Mouse (Mus musculus) limb, embryonic 12.5 days (tissue): ENCODE measurements around the gene Ubash3b. TPM values are rescaled to one million over a fixed set of nuclear protein-coding genes. Genes with fewer than 3 reads are reported as not detected.
A peak's percentile ranks its signal among the peaks of the same experiment; 100 is the strongest.

ENCODE experiments used
- ATAC-seq: fragments of 200-750 bp; cut with Nextera tagmentation; 2 replicates; pipeline ENCODE4 v1.8.0; 2017; ENCODE audit warnings: low read depth, moderate TSS enrichment; ENCODE audit not compliant: insufficient number of reproducible peaks, insufficient read depth, low FRiP score, low TSS enrichment
- H3K27ac ChIP-seq: fragments of 300-500 bp; sonication (generic); 2 replicates; pipeline ENCODE4 v1.5.1; 2016; ENCODE audit warnings: mild to moderate bottlenecking, moderate library complexity
- H3K27me3 ChIP-seq: fragments of 300-500 bp; sonication (generic); 2 replicates; pipeline ENCODE4 v1.6.1; 2016; ENCODE audit warnings: mild to moderate bottlenecking, moderate library complexity
- H3K36me3 ChIP-seq: fragments of 300-500 bp; sonication (generic); 2 replicates; pipeline ENCODE4 v1.6.1; 2016; ENCODE audit warnings: mild to moderate bottlenecking, moderate library complexity
- H3K4me1 ChIP-seq: fragments of 300-500 bp; sonication (generic); replicated peaks from 2 replicates; pipeline ENCODE4 v1.6.1; 2016
- H3K4me2 ChIP-seq: fragments of 300-500 bp; sonication (generic); 2 replicates; pipeline ENCODE4 v1.6.1; 2016; ENCODE audit warnings: mild to moderate bottlenecking, moderate library complexity
- H3K4me3 ChIP-seq: fragments of 300-500 bp; sonication (generic); replicated peaks from 2 replicates; pipeline ENCODE4 v1.5.1; 2016; ENCODE audit warnings: mild to moderate bottlenecking
- H3K9ac ChIP-seq: fragments of 300-500 bp; sonication (generic); replicated peaks from 2 replicates; pipeline ENCODE4 v1.6.1; 2016; ENCODE audit warnings: mild to moderate bottlenecking, moderate library complexity
- H3K9me3 ChIP-seq: fragments of 300-500 bp; sonication (generic); 2 replicates; pipeline ENCODE4 v1.6.1; 2016; ENCODE audit warnings: mild to moderate bottlenecking, moderate library complexity
- WGBS: fragments of 180-500 bp; shearing (Covaris S2); methylation state at CpG from one replicate; pipeline ENCODE4 v1.1.7; 2016; 5-methylcytosine and 5-hydroxymethylcytosine counted together
- polyA plus RNA-seq: library from polyadenylated mRNA; unstranded; fragments of >200 nt; fragmentation: Nextera tagmentation; extraction: Ambion mirVana; gene quantifications from 2 replicates; pipeline ENCODE4 v1.2.1, GENCODE M21; 2016

The Ubash3b gene
- polyA plus RNA-seq, 1 experiment from 2014 or later: 6.5 TPM

GRCm38 (mm10) chr9:41048820-41049219 lies 112.7 kb downstream of the Ubash3b start:
- no peak for ATAC-seq
- Histone ChIP-seq H3K4me2 (no peak overlapping the region), H3K4me3 (no peak overlapping the region), H3K27me3 (no peaks in the 10 kb centered on the region), H3K9me3 (no peaks in the 10 kb centered on the region), H3K27ac (no peak overlapping the region), H3K36me3 (no peaks in the 10 kb centered on the region), H3K9ac (no peak overlapping the region), H3K4me1 (no peaks in the 10 kb centered on the region)
- WGBS: 95% methylated on average over 3 of the region's 3 CpGs

GRCm38 (mm10) chr9:41048216-41048615 lies 113.3 kb downstream of the Ubash3b start:
- H3K4me1 ChIP-seq: no peaks in the 10 kb centered on the region
- no peaks in the 10 kb centered on the region for H3K36me3 ChIP-seq
- H3K4me2 ChIP-seq: no peak overlapping the region
- H3K9me3 ChIP-seq: no peaks in the 10 kb centered on the region
- ATAC-seq: no peak
- no peak overlapping the region for H3K9ac ChIP-seq
- WGBS: 93% methylated on average over 7 of the region's 7 CpGs
- no peak overlapping the region for H3K27ac ChIP-seq
- no peak overlapping the region for H3K4me3 ChIP-seq
- no peaks in the 10 kb centered on the region for H3K27me3 ChIP-seq

GRCm38 (mm10) chr9:41047654-41048053 lies 113.8 kb downstream of the Ubash3b start:
- no peaks in the 10 kb centered on the region for H3K4me1 ChIP-seq
- no peak overlapping the region for H3K27ac ChIP-seq
- no peaks in the 10 kb centered on the region for H3K27me3 ChIP-seq
- WGBS: 95% methylated on average over 2 of the region's 2 CpGs
- H3K36me3 ChIP-seq: no peaks in the 10 kb centered on the region
- no peak for ATAC-seq
- no peaks in the 10 kb centered on the region for H3K9me3 ChIP-seq
- H3K9ac ChIP-seq: no peak overlapping the region
- H3K4me2 ChIP-seq: no peak overlapping the region
- no peak overlapping the region for H3K4me3 ChIP-seq

- Histone ChIP-seq H3K9me3 (no peaks in the 10 kb centered on the region), H3K36me3 (no peaks in the 10 kb centered on the region), H3K4me2 (no peak overlapping the region), H3K27me3 (no peaks in the 10 kb centered on the region), H3K27ac (no peak overlapping the region), H3K9ac (no peak overlapping the region), H3K4me1 (no peaks in the 10 kb centered on the region), H3K4me3 (no peak overlapping the region)
- 16% methylated on average over 3 of the region's 3 CpGs for WGBS
- no peak for ATAC-seq
Observed at GRCm38 (mm10) chr9:41044626-41045025, 116.9 kb downstream of the Ubash3b start.

DNA sequence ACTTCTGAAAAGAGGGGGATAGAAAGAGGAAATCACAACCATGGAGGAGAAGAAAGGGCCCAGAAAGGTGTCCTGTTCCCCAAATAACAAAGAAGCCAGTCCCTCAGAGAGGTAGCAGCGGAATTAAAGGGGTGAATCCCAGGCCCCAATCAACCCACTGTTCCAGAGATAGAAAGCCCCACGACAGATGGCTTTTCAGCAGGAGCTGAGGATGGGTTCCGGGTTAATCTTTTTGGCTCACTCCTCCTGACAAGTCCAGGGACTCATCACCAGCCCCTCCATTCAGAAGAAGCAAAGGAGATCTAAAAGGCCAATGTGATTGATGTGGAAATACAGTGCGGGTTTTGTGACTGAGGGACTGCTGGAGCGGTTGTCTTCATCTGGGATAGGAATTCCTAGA lies 117.9 kb downstream of the Ubash3b start:
- Histone ChIP-seq H3K4me2 (no peak overlapping the region), H3K27ac (no peak overlapping the region), H3K27me3 (no peaks in the 10 kb centered on the region), H3K36me3 (no peaks in the 10 kb centered on the region), H3K9me3 (no peaks in the 10 kb centered on the region), H3K9ac (no peak overlapping the region), H3K4me1 (0 out of 2 replicates have a peak, but pooled peaks cover 4% of the 10 kb centered on the region), H3K4me3 (no peak overlapping the region)
- WGBS: 90% methylated on average over 5 of the region's 5 CpGs
- no peak for ATAC-seq

DNA sequence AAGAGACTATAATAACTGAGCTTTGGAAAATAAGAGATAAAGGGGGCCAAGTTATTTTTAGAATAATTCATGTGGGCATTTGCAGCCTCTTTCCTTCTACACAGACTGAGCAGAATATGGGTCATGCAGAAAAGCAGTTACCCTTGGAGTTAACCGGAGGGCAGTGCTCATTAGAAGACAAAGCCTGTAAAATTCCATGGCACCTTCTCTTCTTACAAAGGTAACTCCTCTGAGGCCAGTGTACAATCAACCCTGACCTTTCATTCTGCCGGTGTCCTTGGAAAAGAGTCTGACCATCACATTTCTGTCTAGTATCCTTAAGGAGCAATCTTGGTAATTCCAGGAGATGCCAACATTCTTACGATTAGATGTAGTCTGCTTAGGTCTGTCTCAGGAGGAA lies 120.1 kb downstream of the Ubash3b start:
- Histone ChIP-seq H3K4me1 (peaks cover 10% of the 10 kb centered on the region; the same call in 1 of the 2 replicates), H3K4me3 (no peak overlapping the region), H3K27ac (no peak overlapping the region), H3K27me3 (no peaks in the 10 kb centered on the region), H3K4me2 (no peak overlapping the region), H3K9me3 (no peaks in the 10 kb centered on the region), H3K9ac (no peak overlapping the region), H3K36me3 (no peaks in the 10 kb centered on the region)
- no peak for ATAC-seq
- 57% methylated on average over 3 of the region's 3 CpGs for WGBS

GRCm38 (mm10) chr9:41038150-41038664 lies 123.3 kb downstream of the Ubash3b start:
- peak overlapping the region; percentile 74 for H3K27ac ChIP-seq
- no peak overlapping the region for H3K4me3 ChIP-seq
- 56% methylated on average over 9 of the region's 9 CpGs for WGBS
- no peak overlapping the region for H3K4me2 ChIP-seq
- no peaks in the 10 kb centered on the region for H3K27me3 ChIP-seq
- no peaks in the 10 kb centered on the region for H3K9me3 ChIP-seq
- no peak overlapping the region for H3K9ac ChIP-seq
- ATAC-seq: peak; percentile 73; the same call in 1 of the 2 replicates
- peaks cover 10% of the 10 kb centered on the region; the same call in 1 of the 2 replicates for H3K4me1 ChIP-seq
- H3K36me3 ChIP-seq: no peaks in the 10 kb centered on the region

- Histone ChIP-seq H3K27me3 (no peaks in the 10 kb centered on the region), H3K4me2 (no peak overlapping the region), H3K9me3 (no peaks in the 10 kb centered on the region), H3K4me1 (peaks cover 9% of the 10 kb centered on the region), H3K27ac (peak overlapping the region; percentile 37), H3K9ac (no peak overlapping the region), H3K36me3 (no peaks in the 10 kb centered on the region), H3K4me3 (no peak overlapping the region)
- no peak for ATAC-seq
- WGBS: 47% methylated on average over 18 of the region's 18 CpGs
Observed at GRCm38 (mm10) chr9:41031590-41032489, 129.7 kb downstream of the Ubash3b start.

DNA sequence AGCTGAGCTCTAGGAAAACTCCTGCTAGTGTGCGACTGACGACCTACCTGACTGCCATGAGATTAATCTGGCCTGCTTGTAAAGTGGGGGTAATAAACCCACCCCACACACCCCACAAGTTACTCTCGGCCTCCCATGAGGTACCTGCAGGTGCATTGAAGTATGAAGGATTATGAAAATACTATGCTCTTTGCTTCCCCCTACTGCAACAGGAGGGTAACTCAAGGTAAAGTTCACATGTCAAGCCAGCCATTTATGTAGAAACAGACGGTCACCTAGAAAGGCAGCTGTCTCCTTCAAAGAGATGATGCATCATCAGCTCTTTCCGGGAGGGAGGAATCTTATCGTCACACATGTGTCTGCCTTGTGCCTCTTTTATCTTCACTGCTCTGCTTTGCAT lies 131.7 kb downstream of the Ubash3b start:
- Histone ChIP-seq H3K9ac (no peak overlapping the region), H3K27ac (no peak overlapping the region), H3K4me1 (peaks cover 9% of the 10 kb centered on the region), H3K4me2 (no peak overlapping the region), H3K36me3 (no peaks in the 10 kb centered on the region), H3K27me3 (no peaks in the 10 kb centered on the region), H3K4me3 (no peak overlapping the region), H3K9me3 (no peaks in the 10 kb centered on the region)
- ATAC-seq: no peak
- 74% methylated on average over 6 of the region's 6 CpGs for WGBS

DNA sequence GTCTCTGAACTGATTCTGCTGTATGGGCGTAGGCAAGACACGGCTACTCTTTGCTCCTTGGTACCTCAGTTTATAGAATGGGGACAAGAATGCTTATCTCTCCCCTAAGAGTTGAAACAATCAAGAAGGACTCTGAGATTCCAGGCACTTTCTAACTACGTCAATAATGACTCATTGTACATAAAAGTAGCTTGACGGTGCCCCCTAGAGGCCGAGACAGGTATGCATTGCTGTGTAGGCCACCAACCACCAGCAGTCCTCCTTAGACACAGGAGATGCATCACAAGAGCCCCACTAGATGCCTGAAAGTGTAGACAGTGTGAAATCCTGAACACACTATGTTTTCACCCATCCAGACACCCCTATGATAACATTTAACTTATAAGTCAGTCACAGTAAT lies 133.0 kb downstream of the Ubash3b start:
- no peak for ATAC-seq
- WGBS: 48% methylated on average over 5 of the region's 5 CpGs
- H3K27ac ChIP-seq: no peak overlapping the region

GRCm38 (mm10) chr9:41021690-41022089 lies 139.8 kb downstream of the Ubash3b start:
- WGBS: 71% methylated on average over 3 of the region's 3 CpGs
- H3K4me1 ChIP-seq: no peaks in the 10 kb centered on the region
- no peak overlapping the region for H3K9ac ChIP-seq

More for the DNA sequence above, 133.0 kb downstream of the Ubash3b start:
- Histone ChIP-seq H3K36me3 (no peaks in the 10 kb centered on the region), H3K9me3 (no peaks in the 10 kb centered on the region), H3K9ac (no peak overlapping the region), H3K4me1 (peaks cover 9% of the 10 kb centered on the region), H3K4me3 (no peak overlapping the region), H3K27me3 (no peaks in the 10 kb centered on the region), H3K4me2 (no peak overlapping the region)

More at GRCm38 (mm10) chr9:41021690-41022089, 139.8 kb downstream of the Ubash3b start:
- no peak overlapping the region for H3K27ac ChIP-seq
- no peaks in the 10 kb centered on the region for H3K27me3 ChIP-seq
- ATAC-seq: no peak
- H3K4me2 ChIP-seq: no peak overlapping the region
- H3K9me3 ChIP-seq: no peaks in the 10 kb centered on the region
- no peak overlapping the region for H3K4me3 ChIP-seq
- H3K36me3 ChIP-seq: no peaks in the 10 kb centered on the region
